Mouse (Mus musculus) lung, embryonic 14.5 days (tissue): ENCODE measurements at regions not wholly inside any gene's neighbourhood (a gene's known extent, or its start where the extent isn't known, plus 50 kb on each side); places are given as distances from the start of the nearest gene placed in this dataset.

ENCODE experiments used
- ATAC-seq: fragments of 200-750 bp; cut with Nextera tagmentation; 2 replicates; pipeline ENCODE4 v1.8.0; 2017; ENCODE audit warnings: mild to moderate bottlenecking, moderate TSS enrichment, moderate library complexity; ENCODE audit not compliant: insufficient read depth
- DNase-seq: peaks from one replicate; pipeline ENCODE4 v3.0.0-alpha.2; 2015
- H3K27ac ChIP-seq: fragments of 300-500 bp; sonication (generic); 2 replicates; pipeline ENCODE4 v1.5.1; 2014; ENCODE audit warnings: low read depth, mild to moderate bottlenecking, moderate library complexity
- H3K27me3 ChIP-seq: fragments of 300-500 bp; sonication (generic); 2 replicates; pipeline ENCODE4 v1.6.1; 2014; ENCODE audit warnings: low read length, control low read depth; ENCODE audit not compliant: insufficient read depth
- H3K36me3 ChIP-seq: fragments of 300-500 bp; sonication (generic); 2 replicates; pipeline ENCODE4 v1.6.1; 2014; ENCODE audit warnings: control low read depth; ENCODE audit not compliant: insufficient read depth
- H3K4me1 ChIP-seq: fragments of 300-500 bp; sonication (generic); 2 replicates; pipeline ENCODE4 v1.6.1; 2014; ENCODE audit warnings: antibody characterized with exemption, control low read depth; ENCODE audit not compliant: insufficient read depth
- H3K4me2 ChIP-seq: fragments of 300-500 bp; sonication (generic); 2 replicates; pipeline ENCODE4 v1.6.1; 2014; ENCODE audit warnings: mild to moderate bottlenecking
- H3K4me3 ChIP-seq: fragments of 300-500 bp; sonication (generic); 2 replicates; pipeline ENCODE4 v1.5.1; 2014; ENCODE audit warnings: low read depth, low read length
- H3K9ac ChIP-seq: fragments of 300-500 bp; sonication (generic); 2 replicates; pipeline ENCODE4 v1.6.1; 2014
- H3K9me3 ChIP-seq: fragments of 300-500 bp; sonication (generic); 2 replicates; pipeline ENCODE4 v1.6.1; 2016; ENCODE audit warnings: low read depth, low read length, control low read depth
- CTCF ChIP-seq: IDR thresholded peaks from 2 replicates; pipeline ENCODE4 v1.5.1; 2016; ENCODE audit warnings: antibody characterized with exemption, low read depth
- WGBS: fragments of 180-500 bp; shearing (Covaris S2); extraction: QIAGEN DNeasy Blood & Tissue Kit; methylation state at CpG from one replicate; pipeline ENCODE4 v1.1.7; 2014; 5-methylcytosine and 5-hydroxymethylcytosine counted together

DNA sequence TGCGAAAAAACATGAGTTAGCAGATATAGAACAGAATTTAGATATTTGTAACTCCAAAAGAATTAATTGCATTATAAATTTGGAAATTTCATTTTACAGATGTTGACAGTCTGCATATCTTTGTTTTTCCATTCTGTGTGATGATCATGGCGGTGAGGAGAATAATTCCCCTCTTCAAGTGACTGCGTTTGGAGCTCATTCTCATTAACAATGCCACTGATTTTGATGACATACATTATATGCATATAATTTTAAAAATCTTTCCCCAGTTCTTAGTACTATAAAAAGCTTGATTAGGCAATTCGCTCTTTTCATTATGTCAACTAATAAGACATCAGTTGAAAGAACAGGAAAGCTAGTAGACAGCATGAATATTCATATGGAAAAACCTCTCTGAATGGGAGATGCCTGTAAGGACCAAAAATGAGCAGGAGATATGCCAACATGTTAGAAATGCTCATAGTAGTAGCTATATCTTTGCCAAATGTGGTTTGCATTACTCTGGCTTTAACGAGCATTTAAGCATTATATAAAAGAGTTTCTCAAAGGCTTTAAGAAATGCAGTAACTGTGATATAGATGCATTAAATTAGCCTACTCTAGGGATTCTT, 849.2 kb upstream of the Cldn34c4 start:
- TF ChIP-seq CTCF = no peak

DNA sequence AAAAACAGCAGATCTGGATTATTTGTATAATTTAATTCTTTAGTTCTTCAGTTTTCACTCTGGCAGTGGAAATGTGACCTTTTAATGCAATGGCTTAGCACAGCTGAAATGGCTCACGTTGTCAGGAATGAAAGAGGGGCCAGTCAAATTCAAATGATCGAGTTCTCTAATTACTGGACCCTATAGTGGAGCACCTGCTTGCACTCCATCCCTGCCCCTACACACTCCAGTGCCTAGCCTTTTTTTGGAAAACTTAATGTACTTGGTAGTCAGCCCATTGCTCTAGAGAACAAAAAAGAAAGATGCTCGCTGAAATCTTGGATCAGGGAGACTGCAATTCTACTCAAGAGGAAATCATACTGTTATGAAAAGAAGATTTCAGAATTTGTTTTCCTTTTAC, 841.0 kb upstream of the Cldn34c4 start:
- Histone ChIP-seq H3K4me1 (no peaks in the 10 kb centered on the region), H3K4me3 (no peak overlapping the region), H3K36me3 (no peaks in the 10 kb centered on the region), H3K4me2 (no peak overlapping the region), H3K9ac (no peak overlapping the region), H3K9me3 (no peaks in the 10 kb centered on the region), H3K27ac (no peak overlapping the region), H3K27me3 (no peaks in the 10 kb centered on the region)
- no peak for TF ChIP-seq CTCF
- DNase-seq (no peak), ATAC-seq (no peak)
- WGBS = 28% methylated on average over 3 of the region's 3 CpGs

More for the DNA sequence above, 849.2 kb upstream of the Cldn34c4 start:
- H3K27me3 ChIP-seq = no peaks in the 10 kb centered on the region
- ATAC-seq = no peak
- H3K4me2 ChIP-seq = no peak overlapping the region
- no peak overlapping the region for H3K4me3 ChIP-seq
- H3K4me1 ChIP-seq = no peaks in the 10 kb centered on the region
- no peak overlapping the region for H3K9ac ChIP-seq
- WGBS = 88% methylated on average over 5 of the region's 5 CpGs
- H3K27ac ChIP-seq = no peak overlapping the region
- no peak for DNase-seq
- H3K9me3 ChIP-seq = no peaks in the 10 kb centered on the region
- no peaks in the 10 kb centered on the region for H3K36me3 ChIP-seq

DNA sequence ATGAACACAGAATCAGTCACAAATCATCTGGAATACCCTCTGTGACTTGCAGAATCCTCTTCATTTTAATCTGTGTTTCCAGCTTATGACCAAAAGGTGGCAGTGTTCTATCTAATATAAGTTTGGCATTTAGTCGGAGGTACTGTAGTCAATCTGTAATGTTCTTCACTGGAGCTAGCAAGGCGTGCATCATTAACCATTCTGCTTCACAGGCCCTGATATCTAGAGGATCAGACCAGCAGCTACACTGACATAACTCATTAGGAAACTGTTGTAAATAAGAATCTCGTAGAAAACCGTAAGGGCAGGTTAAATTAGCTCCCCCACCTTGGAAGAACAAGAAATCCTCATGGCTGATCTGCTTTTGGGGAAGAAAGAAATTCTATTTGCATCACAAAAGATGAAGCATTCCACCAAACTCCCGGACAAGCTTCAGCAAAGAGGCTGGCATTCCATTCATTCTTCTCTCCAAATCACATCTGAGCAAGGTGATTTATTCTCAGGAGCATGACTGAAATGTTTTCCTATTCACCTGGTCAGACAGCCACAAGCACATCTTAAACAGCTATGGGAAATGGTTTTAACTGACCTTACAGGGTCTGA, 840.0 kb upstream of the Cldn34c4 start:
- H3K4me3 ChIP-seq = no peak overlapping the region
- 5% methylated on average over 5 of the region's 5 CpGs for WGBS
- H3K4me1 ChIP-seq = no peaks in the 10 kb centered on the region
- no peak overlapping the region for H3K27ac ChIP-seq
- no peaks in the 10 kb centered on the region for H3K36me3 ChIP-seq
- no peak overlapping the region for H3K9ac ChIP-seq
- no peak overlapping the region for H3K4me2 ChIP-seq
- ATAC-seq (no peak), DNase-seq (peak; percentile 54)
- TF ChIP-seq CTCF = peak; percentile 36
- no peaks in the 10 kb centered on the region for H3K9me3 ChIP-seq
- H3K27me3 ChIP-seq = no peaks in the 10 kb centered on the region
